Mouse (Mus musculus) heart, adult 11 months (tissue): Measurements from ENCODE around the gene Rhbg.

ENCODE experiments used
- DNase-seq: peaks from one replicate; pipeline ENCODE4 v3.0.0; 2022

Gene Rhbg

GRCm38 (mm10) chr3:88227976-88228375 lies 26.5 kb downstream of the Rhbg start:
- no peak for DNase-seq

- DNase-seq = no peak
Measured at GRCm38 (mm10) chr3:88227260-88227659, 27.2 kb downstream of the Rhbg start.

- DNase-seq = no peak
Measured at GRCm38 (mm10) chr3:88226101-88226845, 28.2 kb downstream of the Rhbg start.

GRCm38 (mm10) chr3:88224929-88225328 lies 29.6 kb downstream of the Rhbg start:
- DNase-seq = no peak

- no peak for DNase-seq
Measured at GRCm38 (mm10) chr3:88222446-88222845, 32.1 kb downstream of the Rhbg start.

- no peak for DNase-seq
Measured at GRCm38 (mm10) chr3:88221519-88222390, 32.8 kb downstream of the Rhbg start.

GRCm38 (mm10) chr3:88220842-88221241 lies 33.7 kb downstream of the Rhbg start:
- no peak for DNase-seq

GRCm38 (mm10) chr3:88219940-88220339 lies 34.6 kb downstream of the Rhbg start:
- DNase-seq = no peak

- no peak for DNase-seq
Measured at GRCm38 (mm10) chr3:88217679-88218078, 36.8 kb downstream of the Rhbg start.

- no peak for DNase-seq
Measured at GRCm38 (mm10) chr3:88216534-88217326, 37.8 kb downstream of the Rhbg start.

GRCm38 (mm10) chr3:88216116-88216515 lies 38.4 kb downstream of the Rhbg start:
- DNase-seq = no peak

- DNase-seq = no peak
Measured at GRCm38 (mm10) chr3:88215553-88216004, 38.9 kb downstream of the Rhbg start.

GRCm38 (mm10) chr3:88214971-88215552 lies 39.4 kb downstream of the Rhbg start:
- DNase-seq = no peak

GRCm38 (mm10) chr3:88214197-88214938 lies 40.1 kb downstream of the Rhbg start:
- DNase-seq = no peak

GRCm38 (mm10) chr3:88213019-88213418 lies 41.5 kb downstream of the Rhbg start:
- no peak for DNase-seq

- no peak for DNase-seq
Measured at GRCm38 (mm10) chr3:88212356-88212755, 42.2 kb downstream of the Rhbg start.

- DNase-seq = no peak
Measured at GRCm38 (mm10) chr3:88210918-88211317, 43.6 kb downstream of the Rhbg start.

GRCm38 (mm10) chr3:88210121-88210520 lies 44.4 kb downstream of the Rhbg start:
- no peak for DNase-seq

GRCm38 (mm10) chr3:88209306-88209705 lies 45.2 kb downstream of the Rhbg start:
- no peak for DNase-seq

- no peak for DNase-seq
Measured at GRCm38 (mm10) chr3:88208226-88208720, 46.2 kb downstream of the Rhbg start.

GRCm38 (mm10) chr3:88207451-88208100 lies 46.9 kb downstream of the Rhbg start:
- no peak for DNase-seq
